Mouse (Mus musculus) adrenal gland, adult (tissue): ENCODE measurements at regions not wholly inside any gene's neighbourhood (a gene's known extent, or its start where the extent isn't known, plus 50 kb on each side); places are given as distances from the start of the nearest gene placed in this dataset.

ENCODE experiments used
- DNase-seq, 2 experiments: peaks; one replicate each; pipeline ENCODE4 v3.0.0; 2022 to 2023; ENCODE audit warnings: low spot score in 1 of 2; ENCODE audit not compliant: inconsistent age in 2 of 2

GRCm38 (mm10) chr1:133474546-133474945 is 50.4 kb upstream of the Sox13 start:
- DNase-seq: no peak
